Mouse (Mus musculus): ENCODE measurements around the gene Anp32a.

- no peak for TF ChIP-seq CTCF (IDR thresholded peaks at IDR 0.05; ENCODE audit: control insufficient read depth, insufficient read depth, insufficient read length)
- TF ChIP-seq FOSL1 (IDR thresholded peaks at IDR 0.05; ENCODE audit: insufficient read depth, low read length, poor library complexity, severe bottlenecking) = no peak
- no peak for TF ChIP-seq MYOG (IDR thresholded peaks at IDR 0.05; ENCODE audit: control insufficient read depth, extremely low read depth, insufficient read length)
- TF ChIP-seq CEBPB (IDR thresholded peaks at IDR 0.05; ENCODE audit: low read depth) = no peak
- no peak for TF ChIP-seq USF1 (IDR thresholded peaks at IDR 0.05; ENCODE audit: low read depth)
Observed at GRCm38 (mm10) chr9:62348467-62348985, 7.4 kb downstream of the Anp32a start.

All from C2C12 (cell line).